Mouse (Mus musculus): ENCODE data around the gene Ass1. TPM values are rescaled to one million over a fixed set of nuclear protein-coding genes. Genes with fewer than 3 reads are reported as not detected.

The Ass1 gene
- polyA plus RNA-seq, 1 experiment: not detected

- TF ChIP-seq GATA1 (IDR thresholded peaks at IDR 0.05; ENCODE audit: low read length): no peak
Observed at GRCm38 (mm10) chr2:31451530-31451929, 18.5 kb upstream of the Ass1 start.

GRCm38 (mm10) chr2:31453011-31453410 is 17.0 kb upstream of the Ass1 start:
- no peak for TF ChIP-seq GATA1 (IDR thresholded peaks at IDR 0.05; ENCODE audit: low read length)

GRCm38 (mm10) chr2:31453559-31454177 is 16.3 kb upstream of the Ass1 start:
- no peak for TF ChIP-seq GATA1 (IDR thresholded peaks at IDR 0.05; ENCODE audit: low read length)

GRCm38 (mm10) chr2:31454280-31454679 is 15.7 kb upstream of the Ass1 start:
- TF ChIP-seq GATA1 (IDR thresholded peaks at IDR 0.05; ENCODE audit: low read length): no peak

- no peak for TF ChIP-seq GATA1 (IDR thresholded peaks at IDR 0.05; ENCODE audit: low read length)
Observed at GRCm38 (mm10) chr2:31455418-31455817, 14.6 kb upstream of the Ass1 start.

- no peak for TF ChIP-seq GATA1 (IDR thresholded peaks at IDR 0.05; ENCODE audit: low read length)
Observed at GRCm38 (mm10) chr2:31458460-31458859, 11.5 kb upstream of the Ass1 start.

- TF ChIP-seq GATA1 (IDR thresholded peaks at IDR 0.05; ENCODE audit: low read length): no peak
Observed at GRCm38 (mm10) chr2:31458989-31459936, 10.7 kb upstream of the Ass1 start.

- TF ChIP-seq GATA1 (IDR thresholded peaks at IDR 0.05; ENCODE audit: low read length): no peak
Observed at GRCm38 (mm10) chr2:31460025-31460571, 9.9 kb upstream of the Ass1 start.

- no peak for TF ChIP-seq GATA1 (IDR thresholded peaks at IDR 0.05; ENCODE audit: low read length)
Observed at GRCm38 (mm10) chr2:31460920-31461319, 9.1 kb upstream of the Ass1 start.

GRCm38 (mm10) chr2:31462051-31462450 is 8.0 kb upstream of the Ass1 start:
- no peak for TF ChIP-seq GATA1 (IDR thresholded peaks at IDR 0.05; ENCODE audit: low read length)

- TF ChIP-seq GATA1 (IDR thresholded peaks at IDR 0.05; ENCODE audit: low read length): no peak
Observed at GRCm38 (mm10) chr2:31463253-31463652, 6.8 kb upstream of the Ass1 start.

- no peak for TF ChIP-seq GATA1 (IDR thresholded peaks at IDR 0.05; ENCODE audit: low read length)
Observed at GRCm38 (mm10) chr2:31463696-31464528, 6.1 kb upstream of the Ass1 start.

GRCm38 (mm10) chr2:31464529-31464910 is 5.5 kb upstream of the Ass1 start:
- TF ChIP-seq GATA1 (IDR thresholded peaks at IDR 0.05; ENCODE audit: low read length): no peak

- TF ChIP-seq GATA1 (IDR thresholded peaks at IDR 0.05; ENCODE audit: low read length): no peak
Observed at GRCm38 (mm10) chr2:31467457-31467856, 2.5 kb upstream of the Ass1 start.

GRCm38 (mm10) chr2:31468857-31469256 is 1.1 kb upstream of the Ass1 start:
- no peak for TF ChIP-seq GATA1 (IDR thresholded peaks at IDR 0.05; ENCODE audit: low read length)

- no peak for TF ChIP-seq GATA1 (IDR thresholded peaks at IDR 0.05; ENCODE audit: low read length)
Observed at GRCm38 (mm10) chr2:31469480-31469879, 527 bp upstream of the Ass1 start.
